Mouse (Mus musculus) bone marrow, adult 2 months (tissue): ENCODE results near the gene Fat1.

Experiments
- CTCF ChIP-seq: fragments of 200-500 bp; IDR thresholded peaks from 2 replicates; pipeline ENCODE4 v1.5.1; 2011; ENCODE audit warnings: low read length, control low read depth; ENCODE audit not compliant: control insufficient read depth, insufficient read depth
- POLR2A ChIP-seq: fragments of 200-500 bp; IDR thresholded peaks from 2 replicates; pipeline ENCODE4 v1.6.1; 2011; ENCODE audit warnings: low read depth, mild to moderate bottlenecking, control low read depth, low read length, borderline replicate concordance; ENCODE audit not compliant: control insufficient read depth

DNA sequence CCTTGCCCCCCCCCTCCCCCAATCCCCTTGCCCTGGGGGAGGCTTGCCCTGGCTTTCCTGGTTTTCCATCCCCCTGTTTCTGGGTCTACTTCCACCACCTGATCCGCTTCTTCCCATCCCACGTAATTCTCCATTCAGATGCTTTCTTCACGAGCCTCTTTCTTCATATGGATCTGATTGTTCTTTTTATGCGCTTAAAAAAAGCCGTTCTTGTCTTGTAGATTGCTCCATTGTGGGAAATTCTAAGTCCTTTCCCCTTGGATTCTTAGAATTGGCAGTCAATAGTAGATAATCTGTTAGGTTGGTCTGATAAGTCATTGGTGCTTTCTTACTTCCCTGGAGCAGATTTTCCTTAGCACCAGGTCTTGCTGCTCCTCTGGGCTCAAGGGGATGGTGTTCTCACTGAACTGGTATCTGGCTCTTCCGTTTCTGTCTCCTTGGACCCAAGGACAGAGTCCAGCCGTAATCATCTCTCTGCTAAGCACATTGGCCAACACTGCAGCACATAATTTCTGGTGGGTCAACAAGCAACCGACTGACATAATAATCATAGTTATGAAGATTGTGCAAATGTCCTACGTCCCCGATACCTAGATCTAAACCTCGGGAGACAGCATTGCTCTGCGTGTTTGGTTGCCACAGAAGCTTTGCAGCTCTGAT lies 27.5 kb downstream of the Fat1 start:
- TF ChIP-seq POLR2A (no peak), CTCF (no peak)
